Mouse (Mus musculus) granulocyte monocyte progenitor cell, adult 5-6 weeks (primary cell): ENCODE results near the gene Dusp18. TPM values are rescaled to one million over a fixed set of nuclear protein-coding genes. Genes with fewer than 3 reads are reported as not detected.
"Not testable (repeated sequence)": the region's sequence is repeated elsewhere in the genome, so short reads cannot be mapped to it uniquely, and the experiment has no call there.

Experiments used
- ATAC-seq: replicated peaks from 2 replicates; pipeline ENCODE4 v1.8.0; 2016; ENCODE audit warnings: mild to moderate bottlenecking, moderate TSS enrichment, inconsistent platforms; ENCODE audit not compliant: poor library complexity, severe bottlenecking
- total RNA-seq, 2 experiments: library from RNA; stranded (forward) in 1 of 2; stranded (reverse) in 1 of 2; fragments of 200-712, 200-1000 nt in 1 of 2; fragments of >200 nt in 1 of 2; fragmentation: Nextera tagmentation in 1 of 2; gene quantifications; 2 replicates each; pipeline ENCODE4 v1.2.3; 2014 to 2017

Gene Dusp18
- total RNA-seq, 2 experiments from 2014 or later = 0.39 to 0.67 TPM

DNA sequence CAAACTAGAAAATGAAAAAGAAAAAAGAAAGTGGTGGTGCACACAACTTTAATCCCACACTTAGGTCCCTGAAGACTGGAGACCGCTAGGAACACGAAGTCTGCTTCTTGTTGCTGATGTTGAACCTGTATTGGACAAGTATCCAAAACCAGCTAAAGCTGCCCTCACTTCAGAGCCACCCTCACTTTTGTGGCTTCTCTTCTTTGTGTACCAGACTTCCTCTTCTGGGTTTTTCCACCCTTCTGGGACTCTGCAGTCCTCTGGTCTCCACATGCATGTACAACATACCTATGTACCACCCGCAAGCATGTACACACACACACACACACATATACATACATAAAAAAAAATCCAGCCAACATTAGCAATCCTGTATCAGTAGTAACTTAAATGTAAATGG is 11.3 kb upstream of the Dusp18 start:
- peak; percentile 35; the same call in 1 of the 2 replicates for ATAC-seq

DNA sequence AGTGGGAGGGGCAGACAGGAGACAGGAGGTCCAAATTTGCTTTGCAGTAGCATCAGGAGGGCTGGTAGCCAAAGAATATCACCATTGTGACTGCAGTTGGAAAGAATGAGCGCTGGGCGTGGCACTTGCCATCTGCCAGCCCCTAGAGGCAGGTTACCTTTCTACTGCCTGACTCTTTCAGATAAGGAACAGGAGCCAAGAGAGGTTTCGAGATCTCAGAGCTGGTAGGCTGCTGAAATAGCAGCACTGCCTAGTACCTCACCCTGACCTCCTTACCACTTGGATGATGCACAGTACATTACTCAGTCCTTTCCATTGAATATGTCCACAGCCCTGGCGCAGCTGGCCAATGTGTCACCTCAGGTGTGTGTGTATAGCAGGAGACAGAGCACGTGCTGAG is 7.7 kb upstream of the Dusp18 start:
- no peak for ATAC-seq

DNA sequence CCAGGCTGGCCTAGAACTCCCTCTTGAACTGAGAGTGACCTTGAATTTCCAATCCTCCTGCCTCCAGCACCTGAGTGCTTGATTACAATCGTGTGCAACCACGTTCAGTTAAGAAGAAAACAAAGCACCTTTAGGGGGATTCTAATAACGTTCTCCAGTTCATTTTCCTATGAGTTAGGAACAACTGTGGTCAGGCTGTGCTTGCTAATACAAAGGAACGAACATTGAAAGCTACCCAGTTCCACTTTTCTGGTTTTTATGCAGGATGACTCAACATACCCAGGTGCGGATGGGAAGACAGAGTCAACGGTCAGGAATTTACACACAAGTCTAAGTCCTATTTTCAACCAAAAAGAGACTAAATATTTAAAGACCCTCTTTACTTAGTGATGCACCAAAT is 1.1 kb upstream of the Dusp18 start:
- ATAC-seq = no peak

DNA sequence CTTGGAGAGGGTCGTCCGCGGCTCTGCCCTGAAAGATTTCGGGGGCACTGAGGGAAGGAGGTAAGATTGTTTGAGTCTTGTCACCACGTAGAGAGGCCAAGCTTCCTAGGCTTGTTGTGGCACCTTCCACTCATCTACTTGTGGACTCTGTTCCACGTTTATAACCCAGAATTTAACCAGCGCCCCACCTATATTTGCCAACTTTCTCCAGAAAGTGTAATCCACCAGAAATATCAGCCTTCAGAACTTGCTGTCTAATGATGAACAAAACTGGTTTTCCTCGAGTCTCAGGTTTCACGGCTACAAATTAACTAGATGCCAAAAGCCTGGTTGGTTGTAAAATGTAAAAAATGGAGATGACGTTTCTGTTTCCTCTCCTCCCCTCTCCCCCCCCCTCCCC is 418 bp downstream of the Dusp18 start:
- no peak for ATAC-seq

DNA sequence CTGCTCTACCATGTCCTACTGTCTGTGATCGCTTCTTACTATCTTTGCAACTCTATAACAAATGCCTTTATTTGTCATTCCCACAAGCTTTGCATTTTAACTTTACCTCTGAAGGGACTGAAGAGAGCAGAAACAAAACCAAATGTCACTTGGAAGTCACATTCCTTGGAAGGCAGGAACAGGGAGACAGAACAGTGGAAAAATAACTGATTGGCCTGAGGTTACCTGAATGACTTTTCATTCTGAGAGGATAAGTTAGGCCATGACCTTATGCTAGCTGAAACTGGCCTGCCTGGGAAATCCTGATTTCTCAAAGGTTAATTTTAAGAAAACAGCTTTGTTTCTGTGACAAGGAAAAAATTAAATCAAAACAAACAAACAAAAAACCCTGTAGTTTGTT is 893 bp downstream of the Dusp18 start:
- no peak for ATAC-seq

DNA sequence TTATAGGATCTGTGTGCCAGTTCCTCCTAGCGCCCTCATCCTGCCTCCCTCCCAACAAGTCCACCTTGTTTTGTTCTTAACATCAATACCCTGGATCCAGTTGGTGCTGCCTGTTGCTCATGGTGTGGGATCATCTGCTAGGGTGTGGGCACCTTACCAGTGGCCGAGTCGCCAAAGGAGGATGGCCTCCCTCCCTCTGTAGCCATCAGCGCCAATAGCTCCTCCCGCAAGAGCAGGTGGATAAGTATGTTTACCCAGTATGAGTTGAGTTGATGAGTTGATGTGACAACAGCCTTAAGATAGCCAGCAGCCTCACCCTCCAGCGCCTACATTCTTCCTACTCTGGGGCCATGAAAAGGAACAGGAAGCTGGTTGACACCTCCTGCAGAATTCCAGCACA is 5.3 kb downstream of the Dusp18 start:
- no peak for ATAC-seq

DNA sequence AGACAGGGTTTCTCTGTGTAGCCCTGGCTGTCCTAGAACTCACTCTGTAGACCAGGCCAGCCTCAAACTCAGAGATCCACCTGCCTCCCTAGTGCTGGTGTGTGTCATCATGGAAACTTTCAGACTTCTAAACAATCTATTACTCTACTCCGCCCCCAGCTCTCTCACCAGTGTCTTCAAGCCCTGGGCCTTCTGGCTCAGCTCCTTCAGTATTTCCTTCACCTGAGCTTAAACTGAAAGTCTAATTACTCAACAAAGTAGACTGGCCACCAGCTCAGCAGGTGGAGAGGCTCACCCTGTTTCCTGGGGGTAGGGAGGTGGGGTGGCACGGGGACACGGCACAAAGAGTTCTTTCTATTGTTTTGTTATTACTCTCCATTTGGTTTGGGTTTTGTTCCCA is 7.5 kb downstream of the Dusp18 start:
- no peak for ATAC-seq

DNA sequence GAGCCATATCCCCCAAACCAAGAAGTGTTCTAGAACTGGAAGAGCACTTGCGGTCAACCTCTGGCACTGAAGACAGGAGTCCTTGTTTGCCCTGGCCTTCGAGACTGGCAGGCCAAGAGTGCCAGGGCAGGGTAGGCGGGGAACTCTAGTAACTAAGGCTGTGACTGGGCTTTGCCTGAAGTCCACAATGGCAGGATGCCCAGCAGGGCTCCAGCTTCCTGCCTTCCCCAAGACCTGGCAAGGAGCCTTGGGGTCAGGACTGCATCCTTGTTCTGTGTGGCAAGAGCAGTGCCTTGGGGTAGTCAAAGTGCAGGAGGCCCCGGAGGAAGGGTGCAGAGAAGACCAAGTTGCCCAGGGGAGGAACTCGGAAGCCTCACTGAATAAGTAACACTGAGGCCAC is 8.0 kb downstream of the Dusp18 start:
- ATAC-seq = peak; percentile 66

DNA sequence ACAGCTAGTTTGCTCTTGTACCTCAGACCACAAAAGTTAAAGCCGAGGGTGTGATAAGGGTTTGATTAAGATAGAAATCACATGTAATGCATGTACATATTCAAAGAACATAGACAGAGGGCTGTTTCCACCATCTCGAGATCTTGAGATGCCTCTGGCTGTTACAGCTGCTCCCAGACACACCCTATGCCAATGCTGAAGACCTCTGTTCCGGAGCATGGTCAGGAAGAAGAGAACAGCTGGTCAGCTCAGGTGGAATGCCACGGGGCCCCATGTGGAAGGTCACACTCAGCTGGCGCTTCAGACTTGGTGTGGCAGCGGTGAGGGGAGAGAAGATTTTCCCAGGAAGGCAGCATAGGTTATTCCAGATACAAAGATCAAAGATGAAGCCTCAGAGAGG is 9.6 kb downstream of the Dusp18 start:
- ATAC-seq = no peak

DNA sequence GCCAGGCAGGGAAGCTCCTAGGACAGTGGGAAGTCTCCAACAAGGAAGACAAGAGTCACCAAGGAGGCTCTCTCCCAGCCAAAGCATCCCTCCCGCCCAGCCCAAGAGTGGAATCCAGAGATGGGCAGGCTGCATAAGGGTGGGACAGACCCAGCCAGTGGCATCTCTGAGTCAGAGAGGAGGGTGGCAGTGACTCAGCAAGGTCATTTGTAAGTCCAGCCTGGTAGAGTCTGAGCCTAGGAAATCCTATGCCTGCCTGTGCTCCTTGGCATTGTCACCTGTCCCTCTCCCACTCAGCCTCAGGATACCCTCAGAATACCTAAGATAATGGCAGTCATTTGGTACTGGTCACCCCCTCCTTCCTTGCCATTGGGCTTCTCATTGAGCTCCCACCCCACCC is 10.4 kb downstream of the Dusp18 start:
- no peak for ATAC-seq

DNA sequence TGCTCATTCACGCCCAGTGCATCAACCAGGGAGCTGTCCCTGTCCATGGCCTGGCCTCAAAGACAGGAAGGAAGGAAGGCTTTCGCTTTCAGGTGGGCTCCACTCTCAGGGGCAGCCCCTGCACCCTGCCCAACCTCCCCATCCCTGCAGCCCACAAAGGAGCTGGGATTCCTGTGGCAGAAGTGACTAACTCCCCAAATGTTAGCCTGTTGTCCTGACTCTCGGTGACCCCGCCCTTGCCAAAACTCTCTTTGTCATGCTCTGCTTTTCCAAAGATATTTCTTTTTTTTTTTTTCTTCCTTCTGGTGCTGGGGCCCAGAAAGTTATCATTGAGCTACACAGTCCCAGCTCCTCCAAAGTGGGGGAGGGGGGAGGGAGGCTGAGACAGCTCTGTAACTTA is 14.2 kb downstream of the Dusp18 start:
- no peak for ATAC-seq

DNA sequence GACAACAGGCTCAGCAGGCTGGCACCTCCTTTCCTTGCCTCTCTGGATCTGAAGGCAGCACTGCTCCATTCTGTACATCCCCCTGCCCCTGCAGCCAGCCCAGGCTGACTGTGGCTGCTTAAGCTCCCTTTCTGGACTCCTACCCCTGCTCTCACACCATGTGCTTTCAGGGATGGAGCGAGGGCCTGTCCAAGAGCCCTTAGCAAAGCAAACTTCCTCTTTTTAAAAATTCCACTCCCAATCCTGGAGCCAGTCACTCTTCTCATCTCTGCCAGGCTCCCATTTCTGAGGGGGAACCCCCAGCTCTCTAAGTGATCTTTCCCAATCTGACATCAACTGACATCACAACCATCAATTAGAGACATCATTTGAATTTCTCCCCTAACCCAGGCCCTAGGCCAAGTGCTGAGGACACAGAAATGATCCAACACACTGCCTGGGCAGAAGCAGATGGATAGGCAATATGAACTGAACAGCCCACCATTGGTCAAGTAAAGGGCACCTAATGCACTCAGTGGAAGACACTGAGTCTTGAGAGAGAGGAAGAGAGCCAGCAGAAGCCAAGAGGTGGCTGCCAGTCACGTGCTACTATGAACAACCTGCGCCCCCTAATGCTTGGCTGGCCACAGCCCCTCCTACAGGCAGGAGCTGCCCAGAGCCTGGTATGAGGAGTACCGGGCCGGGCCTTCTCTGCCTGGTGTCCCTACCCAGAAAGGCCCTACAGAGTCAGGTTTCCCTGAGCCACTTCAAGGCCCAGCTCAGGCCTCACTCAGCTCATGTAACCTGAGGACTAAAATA is 15.7 kb downstream of the Dusp18 start:
- 0 out of 2 replicates have a peak, but pooled peaks have one; percentile 7 for ATAC-seq

DNA sequence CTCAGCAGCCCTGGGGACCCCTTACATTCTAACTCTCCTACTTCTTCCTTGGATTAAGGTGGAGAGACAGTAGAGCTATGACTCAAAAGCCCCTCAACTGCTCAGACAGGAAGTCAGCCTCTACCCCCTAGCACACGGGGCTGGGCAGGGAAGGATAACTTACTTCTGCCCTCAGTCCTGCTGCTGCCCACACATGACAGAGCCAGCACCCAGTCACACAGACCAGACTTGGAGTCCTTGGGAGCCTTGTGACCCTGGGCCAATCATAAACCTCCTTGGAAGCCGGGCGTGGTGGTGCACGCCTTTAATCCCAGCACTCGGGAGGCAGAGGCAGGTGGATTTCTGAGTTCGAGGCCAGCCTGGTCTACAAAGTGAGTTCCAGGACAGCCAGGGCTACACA is 16.4 kb downstream of the Dusp18 start:
- not testable (repeated sequence) for ATAC-seq

DNA sequence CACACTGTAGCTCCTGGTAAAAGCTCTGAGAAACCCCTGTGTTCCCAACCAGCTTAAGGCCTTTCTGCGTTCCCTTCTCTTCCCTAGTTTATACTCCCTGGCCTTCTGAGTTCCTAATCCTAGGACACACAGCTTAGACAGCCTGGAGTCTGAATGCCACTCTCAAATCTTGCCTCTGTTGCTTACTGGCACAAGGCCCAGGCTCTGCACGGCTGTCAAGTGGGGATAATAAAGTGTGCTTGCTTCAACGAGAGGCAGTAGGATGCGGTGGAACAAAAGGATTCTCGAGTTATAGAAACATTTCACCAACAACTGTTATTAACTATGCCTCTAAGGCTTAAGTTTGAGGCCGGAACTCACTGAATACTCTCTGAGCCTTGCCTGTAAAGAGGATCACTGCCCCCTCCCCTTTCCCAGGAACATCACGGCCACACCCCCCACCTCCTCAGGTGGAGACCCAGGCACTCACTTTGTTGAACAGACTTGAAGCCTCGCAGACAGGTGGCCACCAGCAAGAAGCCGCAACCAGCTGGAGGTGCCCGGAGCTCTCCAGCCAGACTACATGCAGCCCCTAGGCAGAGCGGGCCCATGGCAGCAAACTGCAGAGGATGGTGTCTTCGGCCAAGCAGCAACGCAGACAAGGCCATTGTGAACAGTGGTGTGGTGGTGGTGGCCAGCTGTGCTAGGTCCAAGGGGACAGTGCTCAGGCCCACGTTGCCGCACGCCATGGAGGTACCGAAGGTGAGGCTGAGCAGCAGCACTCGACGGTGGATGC is 17.2 kb downstream of the Dusp18 start:
- no peak for ATAC-seq

DNA sequence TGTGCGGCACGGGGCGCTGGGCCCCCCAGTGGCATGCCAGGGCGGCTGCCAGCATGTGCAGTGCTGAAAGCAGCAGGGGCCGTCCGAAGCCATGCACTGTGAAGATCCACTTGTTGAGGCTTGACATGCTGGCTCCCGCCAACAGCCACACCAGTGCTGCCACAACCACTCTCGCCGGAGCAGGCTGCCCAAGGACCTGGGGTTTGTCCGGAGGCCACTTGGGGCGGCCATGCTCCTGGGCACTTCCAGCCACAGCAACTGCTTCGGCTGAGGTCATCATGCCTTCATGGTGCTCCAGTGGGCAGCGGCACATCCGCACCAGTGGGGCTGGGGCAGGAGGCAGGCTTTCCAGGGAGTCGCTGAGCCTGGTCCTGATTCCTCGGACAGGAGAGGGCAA is 17.8 kb downstream of the Dusp18 start:
- peak; percentile 10 for ATAC-seq

DNA sequence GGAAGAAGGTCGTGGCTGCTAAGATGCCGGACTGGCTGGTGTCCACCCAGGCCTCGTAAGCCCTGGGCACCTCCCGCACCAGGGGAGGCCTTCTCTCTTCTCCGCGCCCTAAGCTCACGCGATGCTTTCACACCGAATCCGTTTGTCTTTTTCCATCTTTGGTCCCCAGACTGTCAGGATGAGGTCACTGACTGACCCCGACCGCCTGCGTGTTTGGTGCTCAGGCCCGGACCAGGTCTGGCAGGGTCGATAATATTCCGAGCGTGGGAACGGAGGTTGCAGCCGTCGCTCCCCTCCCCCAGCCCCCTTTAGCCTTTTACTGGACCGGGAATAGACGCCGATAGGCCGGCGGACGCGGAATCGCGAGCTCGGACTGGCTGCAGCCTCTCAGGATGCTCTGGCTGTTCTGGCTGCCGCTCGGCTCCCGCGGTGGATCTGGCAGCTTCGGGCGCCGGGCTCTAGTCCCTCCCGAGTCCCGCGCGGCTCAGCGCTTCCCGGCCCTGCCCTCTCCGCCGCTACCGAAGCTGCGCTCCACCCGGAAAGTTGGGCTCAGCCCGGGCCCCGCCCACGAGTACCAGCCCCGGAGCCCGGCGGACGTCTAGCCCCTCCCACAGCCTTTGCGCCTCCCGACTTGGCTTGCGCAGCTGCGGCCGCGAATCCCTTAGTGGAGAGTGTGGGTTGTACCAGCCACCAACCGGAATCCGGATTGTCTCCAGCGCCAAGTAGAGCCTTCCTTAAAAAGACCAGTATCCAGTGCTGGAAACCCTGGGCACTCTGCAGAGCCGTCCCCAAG is 18.5 kb downstream of the Dusp18 start:
- peak; percentile 77 for ATAC-seq

DNA sequence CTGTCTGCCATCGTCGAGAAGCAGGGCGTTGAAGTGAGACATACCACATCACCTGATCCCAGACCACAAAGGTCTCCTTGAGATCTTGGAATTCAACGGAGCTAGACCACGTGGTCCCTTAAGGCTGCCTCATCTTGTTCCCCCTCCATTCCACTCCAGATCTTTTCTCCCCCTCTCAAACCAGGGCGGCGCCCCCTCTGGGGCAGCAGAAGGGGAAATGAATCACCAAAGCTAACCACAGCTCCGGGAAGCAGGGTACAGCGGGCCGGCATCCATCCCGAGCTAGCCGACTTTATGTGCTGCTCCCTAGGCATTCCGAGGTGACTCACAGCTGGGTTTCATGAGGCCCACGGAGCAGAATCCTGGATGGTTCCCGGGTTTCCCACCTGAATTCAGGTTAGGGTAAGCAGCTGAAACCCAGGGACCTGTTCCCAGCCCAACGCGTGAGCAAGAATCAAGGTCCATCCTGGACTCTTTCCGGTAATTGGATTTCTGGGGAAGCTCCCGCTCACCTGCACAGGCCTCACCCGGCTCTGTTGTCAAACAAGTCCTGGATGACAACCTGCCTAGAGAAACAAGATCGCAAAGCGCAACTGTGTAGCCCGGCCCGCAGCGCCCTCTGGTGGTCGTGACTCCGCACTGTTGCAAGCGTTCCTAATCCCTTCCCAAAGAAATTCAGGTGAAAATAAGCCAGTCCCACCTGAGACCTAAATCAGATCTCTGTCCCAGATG is 19.2 kb downstream of the Dusp18 start, which contains the start of gene Slc35e4:
TSS of gene Slc35e4 (minus strand) at position 556 of the 732 bp plus-strand sequence.
- ATAC-seq = peak; percentile 69

DNA sequence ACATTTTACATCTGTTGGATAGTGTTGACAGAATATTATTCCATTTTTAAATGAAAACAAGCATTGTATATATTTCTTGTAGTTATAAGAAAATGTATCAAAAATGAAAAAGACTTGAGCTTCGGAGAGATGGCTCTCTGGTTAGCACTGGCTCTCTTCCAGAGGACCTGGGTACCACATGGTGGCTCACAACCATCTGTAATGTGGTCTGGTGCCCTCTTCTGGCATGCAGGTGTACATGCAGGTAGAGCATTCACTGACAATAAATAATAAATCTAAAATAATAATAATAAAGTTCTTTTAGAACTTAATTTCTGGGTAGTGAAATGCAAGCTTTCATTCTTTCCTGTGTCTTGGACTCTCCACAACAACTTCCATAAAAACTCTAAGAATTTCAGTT is 23.7 kb downstream of the Dusp18 start:
- no peak for ATAC-seq

DNA sequence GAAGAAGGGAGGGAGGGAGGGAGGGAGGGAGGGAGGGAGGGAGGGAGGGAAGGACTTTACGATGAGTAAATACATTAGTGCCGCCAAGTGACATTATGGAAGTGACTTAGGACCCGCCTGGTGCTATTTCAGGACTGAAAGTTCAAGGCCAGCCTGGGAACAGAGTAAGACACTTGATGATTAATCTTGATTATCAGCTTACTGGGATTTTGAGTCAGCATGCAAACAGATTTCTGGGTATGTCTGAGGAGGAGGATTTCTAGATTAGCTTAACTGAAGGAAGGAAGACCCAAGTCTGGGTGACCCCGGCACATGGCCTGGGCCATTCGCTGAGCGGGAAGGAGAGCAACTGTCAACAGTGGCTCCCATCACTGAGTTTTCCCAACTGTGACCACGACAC is 25.4 kb downstream of the Dusp18 start:
- no peak for ATAC-seq

DNA sequence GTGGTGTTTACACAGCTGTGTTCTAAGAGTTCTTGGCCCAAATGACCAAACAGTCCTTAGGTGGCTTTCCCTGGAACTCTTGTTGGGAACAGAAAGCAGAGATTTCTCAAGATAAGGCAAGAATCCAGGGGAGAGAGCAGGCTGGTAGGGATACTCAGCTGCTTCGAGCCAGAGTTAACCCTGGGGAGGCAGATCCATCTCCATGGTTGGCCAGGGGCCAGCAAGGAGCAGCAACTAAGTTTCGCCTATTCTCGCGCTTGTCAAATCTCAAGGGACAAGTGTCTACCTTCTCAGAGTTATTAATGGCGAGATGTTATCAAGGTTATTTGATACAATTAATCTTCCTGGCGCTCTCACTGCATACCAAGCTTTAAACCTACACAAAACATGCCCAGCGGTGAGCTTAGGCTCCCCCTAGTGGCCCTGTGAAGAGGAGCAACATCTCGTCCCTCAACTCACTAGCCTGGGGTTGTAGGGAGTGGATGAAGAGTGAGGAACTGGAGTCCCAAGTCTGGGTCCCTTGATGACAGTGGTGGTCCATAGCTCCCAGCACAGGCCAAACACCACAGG is 26.3 kb downstream of the Dusp18 start:
- ATAC-seq = peak; percentile 84
